Mouse (Mus musculus) embryonic facial prominence, embryonic 12.5 days (tissue): Measurements from ENCODE around the gene Usp22. TPM values are rescaled to one million over a fixed set of nuclear protein-coding genes. Genes with fewer than 3 reads are reported as not detected.

ENCODE experiments used
- ATAC-seq: fragments of 200-750 bp; cut with Nextera tagmentation; 2 replicates; pipeline ENCODE4 v1.8.0; 2017; ENCODE audit not compliant: insufficient number of reproducible peaks, insufficient read depth, low FRiP score, low TSS enrichment
- H3K27ac ChIP-seq: fragments of 300-500 bp; sonication (generic); 2 replicates; pipeline ENCODE4 v1.5.1; 2016; ENCODE audit warnings: mild to moderate bottlenecking
- H3K27me3 ChIP-seq: fragments of 300-500 bp; sonication (generic); 2 replicates; pipeline ENCODE4 v1.6.1; 2016; ENCODE audit warnings: mild to moderate bottlenecking, moderate library complexity
- H3K36me3 ChIP-seq: fragments of 300-500 bp; sonication (generic); 2 replicates; pipeline ENCODE4 v1.6.1; 2016; ENCODE audit warnings: mild to moderate bottlenecking
- H3K4me1 ChIP-seq: fragments of 300-500 bp; sonication (generic); 2 replicates; pipeline ENCODE4 v1.6.1; 2016
- H3K4me2 ChIP-seq: fragments of 300-500 bp; sonication (generic); replicated peaks from 2 replicates; pipeline ENCODE4 v1.6.1; 2016; ENCODE audit warnings: mild to moderate bottlenecking, moderate library complexity
- H3K4me3 ChIP-seq: fragments of 300-500 bp; sonication (generic); 2 replicates; pipeline ENCODE4 v1.5.1; 2016; ENCODE audit warnings: mild to moderate bottlenecking
- H3K9ac ChIP-seq: fragments of 300-500 bp; sonication (generic); 2 replicates; pipeline ENCODE4 v1.6.1; 2016; ENCODE audit warnings: mild to moderate bottlenecking, moderate library complexity
- H3K9me3 ChIP-seq: fragments of 300-500 bp; sonication (generic); 2 replicates; pipeline ENCODE4 v1.6.1; 2016; ENCODE audit warnings: mild to moderate bottlenecking, moderate library complexity
- WGBS: fragments of 180-500 bp; shearing (Covaris S2); methylation state at CpG from one replicate; pipeline ENCODE4 v1.1.7; 2016; 5-methylcytosine and 5-hydroxymethylcytosine counted together
- polyA plus RNA-seq: library from polyadenylated mRNA; unstranded; fragments of >200 nt; fragmentation: Nextera tagmentation; extraction: Ambion mirVana; gene quantifications from 2 replicates; pipeline ENCODE4 v1.2.1, GENCODE M21; 2016

Gene Usp22
- polyA plus RNA-seq: 212 and 221 TPM in 2 replicates

GRCm38 (mm10) chr11:61174821-61175658, at the start of gene Usp22:
Gene Usp22 (minus strand): TSS chr11:61175055.
- H3K27me3 ChIP-seq: no peaks in the 10 kb centered on the region
- peak; percentile 98 for ATAC-seq
- peaks cover 13% of the 10 kb centered on the region for H3K4me1 ChIP-seq
- no peaks in the 10 kb centered on the region for H3K9me3 ChIP-seq
- H3K4me2 ChIP-seq: peak within 1 kb of the TSS; percentile 52
- no peaks in the 10 kb centered on the region for H3K36me3 ChIP-seq
- H3K9ac ChIP-seq: peak within 1 kb of the TSS; percentile 91
- peak within 1 kb of the TSS; percentile 91 for H3K4me3 ChIP-seq
- H3K27ac ChIP-seq: peak within 1 kb of the TSS; percentile 92
- under 1% methylated on average over 68 of the region's 69 CpGs for WGBS

GRCm38 (mm10) chr11:61224234-61224744, 49.4 kb upstream of the Usp22 start:
- Histone ChIP-seq H3K4me2 (no peak overlapping the region), H3K9me3 (no peaks in the 10 kb centered on the region), H3K4me3 (no peak overlapping the region), H3K9ac (no peak overlapping the region), H3K27me3 (no peaks in the 10 kb centered on the region), H3K36me3 (no peaks in the 10 kb centered on the region), H3K4me1 (no peaks in the 10 kb centered on the region), H3K27ac (no peak overlapping the region)
- 74% methylated on average over 6 of the region's 6 CpGs for WGBS
- no peak for ATAC-seq

DNA sequence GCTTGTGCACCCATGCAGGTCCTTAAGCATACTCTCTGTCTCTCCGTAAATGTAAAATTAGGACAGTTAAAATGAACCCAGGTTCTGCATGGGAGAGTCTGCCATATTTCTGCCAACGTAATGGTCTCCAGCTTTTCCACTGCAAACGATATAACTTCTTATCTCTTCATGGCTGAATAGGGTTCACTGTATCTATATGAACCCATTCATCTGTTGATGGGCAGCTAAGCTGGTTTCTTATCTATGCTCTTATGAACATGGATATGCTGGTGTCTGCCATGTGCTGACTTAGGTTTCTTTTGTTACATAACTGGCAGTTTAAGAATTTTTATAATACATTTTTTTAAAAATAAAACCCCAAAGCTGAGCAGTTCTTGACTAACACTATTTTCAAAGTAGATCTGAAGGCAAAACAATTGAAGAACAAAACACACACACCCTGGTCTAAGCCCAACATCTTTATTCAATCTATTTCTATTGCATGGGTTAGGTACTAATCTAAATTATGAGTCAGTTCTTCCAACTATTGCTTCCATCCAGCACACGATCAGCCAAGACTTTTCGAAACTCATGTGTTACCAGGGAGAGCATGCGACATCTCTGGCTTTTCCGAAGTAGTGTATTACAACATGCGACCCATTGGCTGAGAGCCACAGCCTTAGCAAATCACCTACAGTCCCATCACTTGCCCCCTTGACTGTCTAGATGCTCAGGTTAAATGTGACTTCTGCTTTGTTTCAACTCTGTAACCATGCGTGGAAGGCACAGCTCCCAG, 48.3 kb upstream of the Usp22 start:
- Histone ChIP-seq H3K9me3 (no peaks in the 10 kb centered on the region), H3K27me3 (no peaks in the 10 kb centered on the region), H3K9ac (no peak overlapping the region), H3K36me3 (no peaks in the 10 kb centered on the region), H3K4me2 (no peak overlapping the region), H3K27ac (no peak overlapping the region), H3K4me1 (no peaks in the 10 kb centered on the region), H3K4me3 (no peak overlapping the region)
- no peak for ATAC-seq
- WGBS: 89% methylated on average over 9 of the region's 9 CpGs

DNA sequence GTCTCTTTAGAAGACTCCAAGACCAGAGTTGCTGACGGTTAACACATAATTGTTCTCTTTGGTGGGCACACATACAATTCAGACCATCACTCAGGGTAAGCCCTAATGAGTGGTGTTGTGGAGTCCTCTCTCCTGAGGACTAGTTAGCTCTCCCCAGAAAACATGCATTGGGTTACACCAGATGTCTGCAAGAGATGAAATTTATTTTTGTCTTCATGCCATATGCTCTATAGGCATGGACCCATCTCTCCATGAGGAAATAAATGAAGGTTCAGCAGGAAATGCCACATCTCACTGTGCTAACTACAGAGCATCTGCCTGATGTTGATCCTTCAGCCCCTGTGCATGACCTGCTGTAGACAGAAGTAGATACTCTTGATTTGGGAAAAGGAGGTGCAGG, 47.2 kb upstream of the Usp22 start:
- H3K4me2 ChIP-seq: no peak overlapping the region
- ATAC-seq: no peak
- WGBS: 42% methylated on average over 1 of the region's 1 CpGs

DNA sequence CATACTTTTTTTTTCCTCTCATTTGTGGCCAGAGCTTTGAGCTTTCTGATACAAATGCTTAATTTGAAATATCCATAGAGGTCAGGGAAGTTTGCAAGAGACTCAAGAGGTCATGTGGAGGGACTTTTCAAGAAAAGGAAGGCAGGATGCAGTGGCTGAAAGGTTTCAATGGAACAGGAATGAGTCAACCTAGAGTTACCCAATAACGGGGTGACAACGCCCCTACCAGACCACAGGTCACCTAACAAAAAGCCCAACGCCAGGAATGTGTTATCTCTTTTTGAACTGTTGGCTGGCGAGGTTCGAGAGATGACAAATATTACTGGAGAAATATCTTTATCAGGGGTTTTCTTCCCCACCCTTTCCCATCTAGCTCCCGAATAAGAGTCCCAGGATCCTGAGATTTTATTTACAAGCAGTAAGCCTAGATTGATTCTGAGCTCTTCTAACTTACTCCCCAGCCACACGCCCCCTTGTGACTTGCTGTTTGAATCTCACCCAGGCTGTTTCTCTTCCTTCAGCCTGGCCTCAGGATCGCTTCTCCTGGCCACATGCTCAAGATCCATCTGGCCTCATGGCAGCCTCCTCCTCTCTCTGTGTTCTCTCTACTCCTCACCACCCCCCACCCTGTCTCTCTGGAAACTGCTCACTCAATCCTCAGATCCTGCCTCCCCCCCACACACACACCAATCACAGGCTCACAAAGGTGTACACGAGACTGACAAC, 45.5 kb upstream of the Usp22 start:
- no peaks in the 10 kb centered on the region for H3K36me3 ChIP-seq
- no peak overlapping the region for H3K4me2 ChIP-seq
- H3K27ac ChIP-seq: no peak overlapping the region
- no peaks in the 10 kb centered on the region for H3K9me3 ChIP-seq
- no peak for ATAC-seq
- no peaks in the 10 kb centered on the region for H3K27me3 ChIP-seq
- H3K4me1 ChIP-seq: no peaks in the 10 kb centered on the region
- H3K4me3 ChIP-seq: no peak overlapping the region
- 74% methylated on average over 9 of the region's 9 CpGs for WGBS
- H3K9ac ChIP-seq: no peak overlapping the region

More for the DNA sequence above, 47.2 kb upstream of the Usp22 start:
- H3K4me1 ChIP-seq: no peaks in the 10 kb centered on the region
- no peaks in the 10 kb centered on the region for H3K27me3 ChIP-seq
- H3K27ac ChIP-seq: no peak overlapping the region
- no peaks in the 10 kb centered on the region for H3K36me3 ChIP-seq
- no peaks in the 10 kb centered on the region for H3K9me3 ChIP-seq
- H3K9ac ChIP-seq: no peak overlapping the region
- no peak overlapping the region for H3K4me3 ChIP-seq

GRCm38 (mm10) chr11:61215936-61216335, 41.1 kb upstream of the Usp22 start:
- Histone ChIP-seq H3K9me3 (no peaks in the 10 kb centered on the region), H3K4me1 (no peaks in the 10 kb centered on the region), H3K27me3 (peaks cover 22% of the 10 kb centered on the region), H3K4me3 (no peak overlapping the region), H3K4me2 (no peak overlapping the region), H3K27ac (no peak overlapping the region), H3K9ac (no peak overlapping the region), H3K36me3 (no peaks in the 10 kb centered on the region)
- ATAC-seq: no peak
- WGBS: 88% methylated on average over 3 of the region's 3 CpGs

DNA sequence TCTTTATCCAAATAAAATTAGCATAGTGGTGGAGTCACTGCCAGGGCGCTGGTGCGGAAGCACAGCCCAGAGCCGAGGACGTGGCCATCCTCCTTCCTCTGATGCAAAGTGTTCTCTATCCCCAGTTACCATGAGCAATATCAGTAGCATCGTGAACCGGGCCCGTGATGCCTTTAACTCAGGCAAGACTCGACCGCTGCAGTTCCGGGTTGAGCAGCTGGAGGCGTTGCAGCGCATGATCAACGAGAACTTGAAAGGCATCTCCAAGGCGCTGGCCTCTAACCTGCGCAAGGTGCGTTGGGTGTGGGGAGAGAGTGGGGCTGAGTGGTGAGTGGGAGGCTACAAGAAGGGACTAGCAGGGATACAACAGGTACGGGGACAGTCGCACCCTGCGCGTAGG, 37.2 kb upstream of the Usp22 start:
- Histone ChIP-seq H3K4me3 (no peak overlapping the region), H3K27me3 (peaks cover 24% of the 10 kb centered on the region), H3K27ac (no peak overlapping the region), H3K36me3 (no peaks in the 10 kb centered on the region), H3K9ac (no peak overlapping the region), H3K9me3 (no peaks in the 10 kb centered on the region), H3K4me2 (no peak overlapping the region), H3K4me1 (0 out of 2 replicates have a peak, but pooled peaks cover 10% of the 10 kb centered on the region)
- 40% methylated on average over 20 of the region's 20 CpGs for WGBS
- ATAC-seq: no peak

- H3K4me1 ChIP-seq: 0 out of 2 replicates have a peak, but pooled peaks cover 10% of the 10 kb centered on the region
- H3K9me3 ChIP-seq: no peaks in the 10 kb centered on the region
- H3K36me3 ChIP-seq: no peaks in the 10 kb centered on the region
- peaks cover 24% of the 10 kb centered on the region for H3K27me3 ChIP-seq
- 81% methylated on average over 10 of the region's 10 CpGs for WGBS
- H3K4me3 ChIP-seq: no peak overlapping the region
- no peak for ATAC-seq
- no peak overlapping the region for H3K4me2 ChIP-seq
- H3K27ac ChIP-seq: no peak overlapping the region; the same call in 1 of the 2 replicates
- H3K9ac ChIP-seq: no peak overlapping the region
Measured at GRCm38 (mm10) chr11:61208316-61208715, 33.5 kb upstream of the Usp22 start.

GRCm38 (mm10) chr11:61207487-61208246, 32.8 kb upstream of the Usp22 start, which contains the start of gene Aldh3a1:
Gene Aldh3a1 (plus strand): TSS chr11:61207537.
- 0 out of 2 replicates have a peak, but pooled peaks cover 10% of the 10 kb centered on the region for H3K4me1 ChIP-seq
- H3K36me3 ChIP-seq: no peaks in the 10 kb centered on the region
- H3K27ac ChIP-seq: no peak within 1 kb of the TSS; the same call in 1 of the 2 replicates
- no peak within 1 kb of the TSS for H3K9ac ChIP-seq
- no peak for ATAC-seq
- H3K9me3 ChIP-seq: no peaks in the 10 kb centered on the region
- 59% methylated on average over 10 of the region's 10 CpGs for WGBS
- H3K4me3 ChIP-seq: no peak within 1 kb of the TSS
- no peak within 1 kb of the TSS for H3K4me2 ChIP-seq
- H3K27me3 ChIP-seq: peaks cover 17% of the 10 kb centered on the region

- Histone ChIP-seq H3K4me2 (no peak overlapping the region), H3K27ac (no peak overlapping the region), H3K36me3 (no peaks in the 10 kb centered on the region), H3K9ac (no peak overlapping the region), H3K4me1 (0 out of 2 replicates have a peak, but pooled peaks cover 10% of the 10 kb centered on the region), H3K4me3 (no peak overlapping the region), H3K27me3 (0 out of 2 replicates have a peak, but pooled peaks cover 3% of the 10 kb centered on the region), H3K9me3 (no peaks in the 10 kb centered on the region)
- no peak for ATAC-seq
- WGBS: 95% methylated on average over 3 of the region's 3 CpGs
Measured at GRCm38 (mm10) chr11:61206136-61206535, 31.3 kb upstream of the Usp22 start.
